Mouse (Mus musculus): ENCODE data around the gene Tfr2. TPM values are rescaled to one million over a fixed set of nuclear protein-coding genes. Genes with fewer than 3 reads are reported as not detected.
A peak's percentile ranks its signal among the peaks of the same experiment; 100 is the strongest.

The Tfr2 gene
- under 1 TPM in 1 of 2 experiments, not detected in 1; 0.56 TPM for total RNA-seq (2021)
- long read RNA-seq, experiment 1, result 0 reads
- long read RNA-seq, experiment 2, result 0 reads

GRCm38 (mm10) chr5:137569665-137570064 is at the start of gene Tfr2:
TSS of gene Tfr2 (plus strand) at chr5:137569840.
- peak; percentile 27 for DNase-seq

- no peak for DNase-seq
These were observed 47.8 kb upstream of the Tfr2 start for GRCm38 (mm10) chr5:137521861-137522260.

GRCm38 (mm10) chr5:137522711-137523110 is 46.9 kb upstream of the Tfr2 start:
- DNase-seq, result no peak

- DNase-seq, result no peak
These were observed 46.0 kb upstream of the Tfr2 start for GRCm38 (mm10) chr5:137523396-137524250.

GRCm38 (mm10) chr5:137524251-137524515 is 45.5 kb upstream of the Tfr2 start:
- DNase-seq, result no peak

GRCm38 (mm10) chr5:137524671-137525070 is 45.0 kb upstream of the Tfr2 start:
- DNase-seq, result no peak

- DNase-seq, result no peak
These were observed 44.1 kb upstream of the Tfr2 start for GRCm38 (mm10) chr5:137525511-137525910.

GRCm38 (mm10) chr5:137526192-137526936 is 43.3 kb upstream of the Tfr2 start:
- no peak for DNase-seq

GRCm38 (mm10) chr5:137527413-137527812 is 42.2 kb upstream of the Tfr2 start:
- no peak for DNase-seq

GRCm38 (mm10) chr5:137528247-137528968 is 41.2 kb upstream of the Tfr2 start:
- DNase-seq, result no peak

GRCm38 (mm10) chr5:137529221-137529995 is 40.2 kb upstream of the Tfr2 start:
- no peak for DNase-seq

- no peak for DNase-seq
These were observed 39.6 kb upstream of the Tfr2 start for GRCm38 (mm10) chr5:137530075-137530474.

GRCm38 (mm10) chr5:137530588-137531413 is 38.8 kb upstream of the Tfr2 start:
- peak; percentile 80 for DNase-seq

- peak; percentile 75 for DNase-seq
These were observed 38.1 kb upstream of the Tfr2 start for GRCm38 (mm10) chr5:137531414-137532130.

- DNase-seq, result no peak
These were observed 37.4 kb upstream of the Tfr2 start for GRCm38 (mm10) chr5:137532131-137532807.

- DNase-seq, result no peak
These were observed 36.9 kb upstream of the Tfr2 start for GRCm38 (mm10) chr5:137532808-137533116.

GRCm38 (mm10) chr5:137533117-137533827 is 36.4 kb upstream of the Tfr2 start, which contains the start of the genes Epo and Gnb2:
TSS of gene Epo (minus strand) at chr5:137533242.
TSS of gene Gnb2 (minus strand) at chr5:137533510.
- peak; percentile 98 for DNase-seq

- no peak for DNase-seq
These were observed 34.9 kb upstream of the Tfr2 start for GRCm38 (mm10) chr5:137534762-137535161.

GRCm38 (mm10) chr5:137535318-137535717 is 34.3 kb upstream of the Tfr2 start:
- no peak for DNase-seq

Data from gastrocnemius, postnatal 10 days (tissue).